Mouse (Mus musculus) liver, adult 2 months (tissue): ENCODE measurements around the gene Cdkal1. TPM values are rescaled to one million over a fixed set of nuclear protein-coding genes. Genes with fewer than 3 reads are reported as not detected.

Source experiments
- DNase-seq: peaks from one replicate; pipeline ENCODE4 v3.0.0-alpha.2; 2011; ENCODE audit warnings: low read depth, low spot score; ENCODE audit errors: extremely low read depth
- H3K27ac ChIP-seq: fragments of 200-500 bp; replicated peaks from 2 replicates; pipeline ENCODE4 v1.5.1; 2012; ENCODE audit warnings: low read depth, mild to moderate bottlenecking, control low read depth, inconsistent platforms, low read length; ENCODE audit not compliant: insufficient read depth
- H3K27me3 ChIP-seq: fragments of 200-500 bp; 2 replicates; pipeline ENCODE4 v1.6.1; 2012; ENCODE audit warnings: mild to moderate bottlenecking, moderate library complexity, low read length, inconsistent platforms; ENCODE audit not compliant: control insufficient read depth, insufficient read depth
- H3K36me3 ChIP-seq: fragments of 200-500 bp; 2 replicates; pipeline ENCODE4 v1.6.1; 2012; ENCODE audit warnings: low read length, inconsistent platforms; ENCODE audit not compliant: control insufficient read depth, insufficient read depth
- H3K4me1 ChIP-seq: fragments of 200-500 bp; 2 replicates; pipeline ENCODE4 v1.6.1; 2011; ENCODE audit warnings: low read length; ENCODE audit not compliant: control insufficient read depth, insufficient read depth
- H3K4me3 ChIP-seq: fragments of 200-500 bp; 2 replicates; pipeline ENCODE4 v1.5.1; 2011; ENCODE audit warnings: low read depth, mild to moderate bottlenecking, control low read depth, low read length, moderate library complexity; ENCODE audit not compliant: insufficient read depth
- H3K79me2 ChIP-seq: fragments of 200-500 bp; 2 replicates; pipeline ENCODE4 v1.6.1; 2012; ENCODE audit warnings: inconsistent platforms, mild to moderate bottlenecking, low read length, moderate library complexity; ENCODE audit not compliant: control insufficient read depth, insufficient read depth
- H3K9ac ChIP-seq: fragments of 200-500 bp; 2 replicates; pipeline ENCODE4 v1.6.1; 2012; ENCODE audit warnings: low read depth, mild to moderate bottlenecking, control low read depth, inconsistent platforms, low read length
- CTCF ChIP-seq: fragments of 200-500 bp; IDR thresholded peaks from 2 replicates; pipeline ENCODE4 v1.5.1; 2011; ENCODE audit warnings: low read depth, low read length, control low read depth
- POLR2A ChIP-seq: fragments of 200-500 bp; IDR thresholded peaks from 2 replicates; pipeline ENCODE4 v1.6.1; 2011; ENCODE audit warnings: low read length, control low read depth; ENCODE audit not compliant: insufficient read depth; ENCODE audit errors: extremely low read depth
- WGBS: fragments of 180-500 bp; shearing (Covaris S2); methylation state at CpG from one replicate; pipeline ENCODE4 v1.1.7; 2018; 5-methylcytosine and 5-hydroxymethylcytosine counted together
- polyA plus RNA-seq: library from polyadenylated mRNA; depleted of rRNA; stranded (reverse); fragments of >200 nt; gene quantifications from 2 replicates; pipeline ENCODE4 v1.2.3, GENCODE M21; 2012
- total RNA-seq: library from RNA; depleted of rRNA; stranded (reverse); fragments of >200 nt; gene quantifications from 2 replicates; pipeline ENCODE4 v1.2.3, GENCODE M21; 2014

The Cdkal1 gene
- total and polyA plus RNA-seq, 2 experiments = 1.7 to 13.6 TPM

DNA sequence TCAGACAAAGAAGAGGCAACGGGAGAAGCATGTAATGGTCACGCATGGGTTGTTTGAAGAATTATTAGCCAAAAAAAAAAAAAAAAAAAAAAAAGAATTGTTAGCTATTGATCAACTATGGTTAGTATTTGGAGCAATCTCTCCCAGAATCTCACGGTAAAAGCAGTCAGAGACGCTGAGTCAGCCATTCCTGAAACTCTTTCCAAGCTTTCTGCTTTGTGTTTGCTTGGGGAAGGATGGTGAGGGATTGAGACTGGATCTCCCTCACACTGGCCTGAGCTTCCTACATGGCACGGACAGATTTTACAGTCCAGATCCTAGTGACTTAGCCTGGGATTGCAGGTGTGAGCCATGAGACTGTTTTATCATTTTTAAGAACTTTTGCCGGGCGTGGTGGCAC lies 164.7 kb downstream of the Cdkal1 start:
- H3K27ac ChIP-seq = no peak overlapping the region
- H3K4me1 ChIP-seq = no peaks in the 10 kb centered on the region; the same call in 1 of the 2 replicates
- peak; percentile 15 for DNase-seq
- WGBS = 77% methylated on average over 7 of the region's 7 CpGs
- H3K9ac ChIP-seq = no peak overlapping the region
- no peaks in the 10 kb centered on the region for H3K79me2 ChIP-seq
- TF ChIP-seq CTCF = no peak
- TF ChIP-seq POLR2A = no peak
- H3K4me3 ChIP-seq = no peak overlapping the region
- H3K36me3 ChIP-seq = peaks cover 1% of the 10 kb centered on the region; the same call in 1 of the 2 replicates
- H3K27me3 ChIP-seq = no peaks in the 10 kb centered on the region

DNA sequence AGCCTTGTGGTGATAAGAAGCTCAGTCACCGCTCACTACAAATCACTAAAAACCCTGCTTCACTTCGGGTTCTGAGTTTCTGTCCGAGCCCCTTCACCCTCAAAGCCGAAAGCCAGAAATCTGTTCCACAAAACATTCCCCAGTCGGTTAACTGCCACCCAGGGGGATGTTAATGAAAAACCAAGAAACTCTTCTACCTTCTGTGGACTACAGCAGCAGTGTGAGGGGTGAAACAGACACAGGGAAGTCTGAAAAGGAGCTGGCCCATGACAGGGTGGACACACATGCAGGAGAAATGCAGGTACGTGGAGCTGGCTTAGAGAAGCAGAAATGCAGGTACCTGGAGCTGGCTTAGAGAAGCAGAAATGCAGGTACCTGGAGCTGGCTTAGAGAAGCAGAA lies 166.6 kb downstream of the Cdkal1 start:
- 81% methylated on average over 6 of the region's 6 CpGs for WGBS
- H3K36me3 ChIP-seq = peaks cover 1% of the 10 kb centered on the region; the same call in 1 of the 2 replicates
- no peak overlapping the region for H3K4me3 ChIP-seq
- DNase-seq = no peak
- no peaks in the 10 kb centered on the region for H3K79me2 ChIP-seq
- no peak overlapping the region for H3K27ac ChIP-seq
- H3K4me1 ChIP-seq = no peaks in the 10 kb centered on the region; the same call in 1 of the 2 replicates
- H3K27me3 ChIP-seq = no peaks in the 10 kb centered on the region
- H3K9ac ChIP-seq = no peak overlapping the region
- no peak for TF ChIP-seq POLR2A
- TF ChIP-seq CTCF = no peak

DNA sequence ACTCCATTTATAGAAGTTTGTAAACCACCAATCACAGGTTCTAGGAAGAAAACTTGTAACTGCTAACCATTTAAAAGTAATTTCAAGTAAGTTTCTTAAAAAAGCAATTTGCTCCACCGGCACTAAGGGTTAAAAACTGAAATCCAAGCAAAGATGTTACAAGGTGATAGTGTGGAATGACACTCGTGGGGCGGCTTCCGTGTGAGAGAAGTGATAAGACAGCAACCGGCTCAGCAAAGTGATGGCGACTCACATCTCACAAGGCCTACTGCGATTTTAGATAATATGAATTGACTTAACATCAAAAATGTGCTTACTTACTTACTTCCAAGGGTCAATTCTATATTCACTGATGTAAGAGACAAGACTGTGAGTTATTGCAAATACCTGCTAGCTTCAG lies 167.6 kb downstream of the Cdkal1 start:
- no peak overlapping the region for H3K9ac ChIP-seq
- H3K4me3 ChIP-seq = no peak overlapping the region
- H3K4me1 ChIP-seq = no peaks in the 10 kb centered on the region; the same call in 1 of the 2 replicates
- 92% methylated on average over 7 of the region's 7 CpGs for WGBS
- H3K27ac ChIP-seq = no peak overlapping the region
- DNase-seq = no peak
- H3K36me3 ChIP-seq = peaks cover 1% of the 10 kb centered on the region; the same call in 1 of the 2 replicates
- H3K79me2 ChIP-seq = no peaks in the 10 kb centered on the region
- no peaks in the 10 kb centered on the region for H3K27me3 ChIP-seq
- TF ChIP-seq POLR2A (no peak), CTCF (no peak)

DNA sequence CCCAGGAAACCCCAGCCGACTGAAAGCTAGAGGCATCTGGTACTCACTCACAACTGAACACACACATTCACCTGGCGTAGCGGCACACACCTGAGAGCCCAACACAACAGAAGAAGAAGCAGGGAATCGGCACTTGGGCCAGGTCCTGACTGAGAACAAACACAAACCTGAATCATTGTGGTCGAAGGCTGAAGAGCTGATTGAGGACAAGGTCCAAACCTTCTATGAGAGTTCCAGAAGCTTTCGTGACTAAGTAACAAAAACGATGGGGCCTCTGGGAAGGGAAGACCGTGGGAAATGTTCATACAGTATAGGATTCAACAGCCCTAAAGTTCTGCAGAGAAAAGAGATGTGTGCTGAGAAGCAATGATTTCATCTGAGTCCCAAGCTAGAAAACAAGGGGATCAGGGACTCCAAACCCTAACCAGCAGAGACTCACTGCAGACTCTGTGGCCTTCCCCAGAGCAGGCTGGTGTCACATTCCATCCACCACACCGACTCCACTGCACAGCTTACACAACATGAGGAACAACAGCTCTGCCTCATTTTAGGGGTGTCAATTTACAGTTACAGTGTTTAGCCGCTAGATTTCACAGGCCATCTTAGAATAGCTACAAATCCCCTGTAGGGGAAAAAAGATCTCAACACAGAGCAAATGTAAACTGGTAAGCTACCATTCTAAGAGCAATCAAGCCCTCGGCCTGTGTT lies 175.8 kb downstream of the Cdkal1 start:
- TF ChIP-seq POLR2A (no peak), CTCF (no peak)
- no peak overlapping the region for H3K4me3 ChIP-seq
- H3K27ac ChIP-seq = no peak overlapping the region
- WGBS = 46% methylated on average over 11 of the region's 11 CpGs
- no peak overlapping the region for H3K9ac ChIP-seq
- no peaks in the 10 kb centered on the region for H3K36me3 ChIP-seq
- no peaks in the 10 kb centered on the region for H3K27me3 ChIP-seq
- peaks cover 3% of the 10 kb centered on the region; the same call in 1 of the 2 replicates for H3K4me1 ChIP-seq
- peak; percentile 53 for DNase-seq
- H3K79me2 ChIP-seq = no peaks in the 10 kb centered on the region; the same call in 1 of the 2 replicates

DNA sequence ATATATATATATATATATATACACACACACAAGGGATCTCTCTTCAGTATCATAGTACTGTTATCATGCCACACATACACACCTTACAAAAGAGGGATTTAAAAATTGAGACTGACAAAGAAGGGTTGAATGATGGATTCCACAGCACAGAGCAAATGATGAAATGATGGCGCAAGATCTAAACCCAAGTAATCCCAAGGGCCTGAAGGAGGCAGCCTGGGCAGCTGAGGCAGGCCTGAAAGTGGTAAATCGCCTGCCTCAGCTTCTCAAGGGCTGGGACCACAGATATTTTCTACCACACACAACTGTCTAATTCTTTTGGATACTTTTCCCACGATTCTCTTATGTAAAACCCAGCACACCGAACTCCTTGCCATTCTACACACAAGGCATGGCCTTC lies 177.9 kb downstream of the Cdkal1 start:
- H3K36me3 ChIP-seq = no peaks in the 10 kb centered on the region
- 96% methylated on average over 4 of the region's 4 CpGs for WGBS
- no peaks in the 10 kb centered on the region for H3K27me3 ChIP-seq
- no peak overlapping the region for H3K4me3 ChIP-seq
- no peak for DNase-seq
- no peak overlapping the region for H3K9ac ChIP-seq
- H3K4me1 ChIP-seq = peaks cover 3% of the 10 kb centered on the region; the same call in 1 of the 2 replicates
- no peak overlapping the region for H3K27ac ChIP-seq
- H3K79me2 ChIP-seq = no peaks in the 10 kb centered on the region; the same call in 1 of the 2 replicates
- no peak for TF ChIP-seq POLR2A
- no peak for TF ChIP-seq CTCF

DNA sequence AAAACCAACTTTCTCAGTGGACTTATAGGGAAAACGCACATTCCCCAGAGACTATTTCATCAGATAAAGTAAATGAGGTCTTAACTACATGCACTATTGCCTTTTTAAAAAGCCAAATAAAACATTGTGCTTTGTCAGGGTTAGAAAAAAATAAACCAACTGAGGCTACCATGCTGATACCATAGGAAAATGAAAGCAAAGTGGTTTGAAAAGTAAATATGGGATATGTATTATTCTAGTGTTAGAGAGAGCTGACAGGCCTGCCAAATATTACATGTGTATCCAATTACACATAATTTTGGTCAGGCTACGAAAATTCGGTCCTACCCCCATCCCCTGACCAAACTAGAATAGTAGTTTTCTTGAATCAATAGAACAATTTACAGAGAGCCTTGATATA lies 184.8 kb downstream of the Cdkal1 start:
- no peaks in the 10 kb centered on the region for H3K27me3 ChIP-seq
- H3K4me1 ChIP-seq = no peaks in the 10 kb centered on the region
- TF ChIP-seq POLR2A (no peak), CTCF (no peak)
- no peak overlapping the region for H3K27ac ChIP-seq
- no peak overlapping the region for H3K9ac ChIP-seq
- no peak for DNase-seq
- no peaks in the 10 kb centered on the region for H3K36me3 ChIP-seq
- 94% methylated on average over 3 of the region's 3 CpGs for WGBS
- no peaks in the 10 kb centered on the region; the same call in 1 of the 2 replicates for H3K79me2 ChIP-seq
- H3K4me3 ChIP-seq = no peak overlapping the region
